Mouse (Mus musculus): ENCODE results near the gene 2410002F23Rik. TPM values are rescaled to one million over a fixed set of nuclear protein-coding genes. Genes with fewer than 3 reads are reported as not detected.

The 2410002F23Rik gene
- total RNA-seq, 1 experiment: 127 TPM

- Histone ChIP-seq H3K9me3 (ENCODE audit: control insufficient read depth, insufficient read depth, low read depth, low read length) (no peaks in the 10 kb centered on the region), H3K27ac (ENCODE audit: insufficient read depth, low read depth, low read length, poor library complexity, severe bottlenecking) (no peak within 1 kb of the TSS), H3K4me3 (ENCODE audit: insufficient read depth in 1 of 2, low read depth in 1 of 2, low read length in 2 of 2, poor library complexity in 1 of 2, severe bottlenecking in 1 of 2) (no peak within 1 kb of the TSS), H3K4me1 (ENCODE audit: control insufficient read depth in 2 of 2, insufficient read depth in 2 of 2, low read length in 2 of 2, poor library complexity in 1 of 2) (peaks cover 0 to 6% of the 10 kb centered on the region in 2 experiments; a peak in 1 of 4 replicates), H3K9ac (ENCODE audit: insufficient read depth, low read depth, low read length, poor library complexity, severe bottlenecking) (no peak within 1 kb of the TSS), H3K36me3 (ENCODE audit: control insufficient read depth, insufficient read depth, low read length, poor library complexity, severe bottlenecking) (no peaks in the 10 kb centered on the region)
- TF ChIP-seq ZC3H11A (IDR thresholded peaks at IDR 0.05; ENCODE audit: borderline replicate concordance, low read depth, low read length): no peak
- TF ChIP-seq CHD2 (IDR thresholded peaks at IDR 0.05; ENCODE audit: low read depth, low read length): no peak
- no peak for TF ChIP-seq ZNF384 (IDR thresholded peaks at IDR 0.05; ENCODE audit: low read depth, low read length)
- TF ChIP-seq MAFK (IDR thresholded peaks at IDR 0.05; ENCODE audit: insufficient read depth, low read depth, low read length): no peak
- TF ChIP-seq HCFC1 (IDR thresholded peaks at IDR 0.05; ENCODE audit: borderline replicate concordance, insufficient read depth, low read length): no peak
- in situ Hi-C loops (cut with MboI; ENCODE audit: low sequenced_read_pairs in 2 of 2, unreplicated experiment in 2 of 2): loop anchor here (10.0 to 25.0 kb wide), 4 partner anchors 54 to 176 kb away; partner anchors contain the start of genes Lrrc4b (in 1 of the 2) and Shank1 (in 1 of the 2)
- DNase-seq (ENCODE audit: low read depth, low spot score): no peak
Observed at GRCm38 (mm10) chr7:44261147-44261546, 14.6 kb downstream of the 2410002F23Rik start, which contains the start of gene Gm15517. TSS of gene Gm15517 (plus strand) at chr7:44261447.

- H3K27ac ChIP-seq (ENCODE audit: insufficient read depth, low read depth, low read length, poor library complexity, severe bottlenecking): no peak overlapping the region
Observed at GRCm38 (mm10) chr7:44262791-44263643, 16.5 kb downstream of the 2410002F23Rik start.

GRCm38 (mm10) chr7:44268117-44268516 is 21.6 kb downstream of the 2410002F23Rik start:
- no peak for DNase-seq (ENCODE audit: low read depth, low spot score)
- no peak overlapping the region for H3K27ac ChIP-seq (ENCODE audit: insufficient read depth, low read depth, low read length, poor library complexity, severe bottlenecking)
- in situ Hi-C loops (cut with MboI; ENCODE audit: low sequenced_read_pairs in 2 of 2, unreplicated experiment in 2 of 2): loop anchor here (10.0 to 25.0 kb wide), 4 partner anchors 47 to 169 kb away; partner anchors contain the start of genes Lrrc4b (in 1 of the 2) and Shank1 (in 1 of the 2)
- TF ChIP-seq MAFK (IDR thresholded peaks at IDR 0.05; ENCODE audit: insufficient read depth, low read depth, low read length) (no peak), HCFC1 (IDR thresholded peaks at IDR 0.05; ENCODE audit: borderline replicate concordance, insufficient read depth, low read length) (no peak), ZC3H11A (IDR thresholded peaks at IDR 0.05; ENCODE audit: borderline replicate concordance, low read depth, low read length) (no peak), CHD2 (IDR thresholded peaks at IDR 0.05; ENCODE audit: low read depth, low read length) (no peak)
- no peaks in the 10 kb centered on the region for H3K9me3 ChIP-seq (ENCODE audit: control insufficient read depth, insufficient read depth, low read depth, low read length)
- no peaks in the 10 kb centered on the region for H3K36me3 ChIP-seq (ENCODE audit: control insufficient read depth, insufficient read depth, low read length, poor library complexity, severe bottlenecking)
- H3K9ac ChIP-seq (ENCODE audit: insufficient read depth, low read depth, low read length, poor library complexity, severe bottlenecking): no peak overlapping the region
- peaks cover 0 to 4% of the 10 kb centered on the region in 2 experiments; a peak in 2 of 4 replicates for H3K4me1 ChIP-seq (ENCODE audit: control insufficient read depth in 2 of 2, insufficient read depth in 2 of 2, low read length in 2 of 2, poor library complexity in 1 of 2)
- H3K4me3 ChIP-seq (ENCODE audit: insufficient read depth in 1 of 2, low read depth in 1 of 2, low read length in 2 of 2, poor library complexity in 1 of 2, severe bottlenecking in 1 of 2): no peak overlapping the region

More at GRCm38 (mm10) chr7:44262791-44263643, 16.5 kb downstream of the 2410002F23Rik start:
- no peaks in the 10 kb centered on the region for H3K36me3 ChIP-seq (ENCODE audit: control insufficient read depth, insufficient read depth, low read length, poor library complexity, severe bottlenecking)
- H3K9me3 ChIP-seq (ENCODE audit: control insufficient read depth, insufficient read depth, low read depth, low read length): no peaks in the 10 kb centered on the region
- H3K4me3 ChIP-seq (ENCODE audit: insufficient read depth in 1 of 2, low read depth in 1 of 2, low read length in 2 of 2, poor library complexity in 1 of 2, severe bottlenecking in 1 of 2): peak overlapping the region; percentile 26 to 47; a peak in 3 of 4 replicates
- TF ChIP-seq ZC3H11A (IDR thresholded peaks at IDR 0.05; ENCODE audit: borderline replicate concordance, low read depth, low read length) (peak; percentile 95; the same call in 1 of the 2 replicates), MAFK (IDR thresholded peaks at IDR 0.05; ENCODE audit: insufficient read depth, low read depth, low read length) (no peak), ZNF384 (IDR thresholded peaks at IDR 0.05; ENCODE audit: low read depth, low read length) (peak; percentile 92; the same call in 1 of the 2 replicates), HCFC1 (IDR thresholded peaks at IDR 0.05; ENCODE audit: borderline replicate concordance, insufficient read depth, low read length) (peak; percentile 40; the same call in 1 of the 2 replicates), CHD2 (IDR thresholded peaks at IDR 0.05; ENCODE audit: low read depth, low read length) (no peak)
- DNase-seq (ENCODE audit: low read depth, low spot score): peak; percentile 96
- in situ Hi-C loops (cut with MboI; ENCODE audit: low sequenced_read_pairs in 2 of 2, unreplicated experiment in 2 of 2): loop anchor here (10.0 to 25.0 kb wide), 4 partner anchors 52 to 174 kb away; partner anchors contain the start of genes Lrrc4b (in 1 of the 2) and Shank1 (in 1 of the 2)
- H3K4me1 ChIP-seq (ENCODE audit: control insufficient read depth in 2 of 2, insufficient read depth in 2 of 2, low read length in 2 of 2, poor library complexity in 1 of 2): peaks cover 0 to 6% of the 10 kb centered on the region in 2 experiments; a peak in 1 of 4 replicates
- H3K9ac ChIP-seq (ENCODE audit: insufficient read depth, low read depth, low read length, poor library complexity, severe bottlenecking): peak overlapping the region; percentile 12; the same call in 1 of the 2 replicates

- no peak for DNase-seq (ENCODE audit: low read depth, low spot score)
- H3K9me3 ChIP-seq (ENCODE audit: control insufficient read depth, insufficient read depth, low read depth, low read length): no peaks in the 10 kb centered on the region
- H3K27ac ChIP-seq (ENCODE audit: insufficient read depth, low read depth, low read length, poor library complexity, severe bottlenecking): no peak overlapping the region
- in situ Hi-C loops (cut with MboI; ENCODE audit: low sequenced_read_pairs in 2 of 2, unreplicated experiment in 2 of 2): loop anchor here (10.0 to 25.0 kb wide), 4 partner anchors 45 to 168 kb away; partner anchors contain the start of genes Lrrc4b (in 1 of the 2) and Shank1 (in 1 of the 2)
- H3K4me3 ChIP-seq (ENCODE audit: insufficient read depth in 1 of 2, low read depth in 1 of 2, low read length in 2 of 2, poor library complexity in 1 of 2, severe bottlenecking in 1 of 2): no peak overlapping the region
- peaks cover 0 to 12% of the 10 kb centered on the region in 2 experiments; a peak in 2 of 4 replicates for H3K4me1 ChIP-seq (ENCODE audit: control insufficient read depth in 2 of 2, insufficient read depth in 2 of 2, low read length in 2 of 2, poor library complexity in 1 of 2)
- no peak overlapping the region for H3K9ac ChIP-seq (ENCODE audit: insufficient read depth, low read depth, low read length, poor library complexity, severe bottlenecking)
- H3K36me3 ChIP-seq (ENCODE audit: control insufficient read depth, insufficient read depth, low read length, poor library complexity, severe bottlenecking): no peaks in the 10 kb centered on the region
- TF ChIP-seq ZNF384 (IDR thresholded peaks at IDR 0.05; ENCODE audit: low read depth, low read length) (no peak), ZC3H11A (IDR thresholded peaks at IDR 0.05; ENCODE audit: borderline replicate concordance, low read depth, low read length) (no peak), HCFC1 (IDR thresholded peaks at IDR 0.05; ENCODE audit: borderline replicate concordance, insufficient read depth, low read length) (no peak), CHD2 (IDR thresholded peaks at IDR 0.05; ENCODE audit: low read depth, low read length) (no peak), MAFK (IDR thresholded peaks at IDR 0.05; ENCODE audit: insufficient read depth, low read depth, low read length) (no peak)
Observed at GRCm38 (mm10) chr7:44269397-44269796, 22.9 kb downstream of the 2410002F23Rik start.

Data from ES-E14 (cell line).